Mouse (Mus musculus) intestine, postnatal 0 days (tissue): ENCODE data around the gene Paqr3. TPM values are rescaled to one million over a fixed set of nuclear protein-coding genes. Genes with fewer than 3 reads are reported as not detected.

Source experiments
- ATAC-seq: fragments of 200-750 bp; cut with Nextera tagmentation; 2 replicates; pipeline ENCODE4 v1.8.0; 2017; ENCODE audit warnings: mild to moderate bottlenecking, moderate TSS enrichment, moderate library complexity
- H3K27ac ChIP-seq: fragments of 300-500 bp; sonication (generic); 2 replicates; pipeline ENCODE4 v1.5.1; 2014; ENCODE audit warnings: mild to moderate bottlenecking, low read depth, low read length, moderate library complexity
- H3K27me3 ChIP-seq: fragments of 300-500 bp; sonication (generic); replicated peaks from 2 replicates; pipeline ENCODE4 v1.6.1; 2014; ENCODE audit warnings: low read length, mixed read lengths; ENCODE audit not compliant: control insufficient read depth, insufficient read depth
- H3K36me3 ChIP-seq: fragments of 300-500 bp; sonication (generic); 2 replicates; pipeline ENCODE4 v1.6.1; 2014; ENCODE audit warnings: mild to moderate bottlenecking, moderate library complexity; ENCODE audit not compliant: control insufficient read depth, insufficient read depth
- H3K4me1 ChIP-seq: fragments of 300-500 bp; sonication (generic); replicated peaks from 2 replicates; pipeline ENCODE4 v1.6.1; 2014; ENCODE audit warnings: antibody characterized with exemption, low read length, mixed read lengths; ENCODE audit not compliant: control insufficient read depth, insufficient read depth
- H3K4me2 ChIP-seq: fragments of 300-500 bp; sonication (generic); replicated peaks from 2 replicates; pipeline ENCODE4 v1.6.1; 2014; ENCODE audit warnings: low read depth, mild to moderate bottlenecking, moderate library complexity
- H3K4me3 ChIP-seq: fragments of 300-500 bp; sonication (generic); 2 replicates; pipeline ENCODE4 v1.5.1; 2014; ENCODE audit warnings: low read depth, low read length
- H3K9ac ChIP-seq: fragments of 300-500 bp; sonication (generic); 2 replicates; pipeline ENCODE4 v1.6.1; 2014; ENCODE audit warnings: mild to moderate bottlenecking, low read depth, low read length
- H3K9me3 ChIP-seq: fragments of 300-500 bp; sonication (generic); 2 replicates; pipeline ENCODE4 v1.6.1; 2016; ENCODE audit warnings: mixed run types; ENCODE audit not compliant: control insufficient read depth
- CTCF ChIP-seq: sonication (generic); IDR thresholded peaks from 2 replicates; pipeline ENCODE4 v1.5.1; 2016; ENCODE audit warnings: low read depth, mild to moderate bottlenecking, control low read depth, antibody characterized with exemption, moderate library complexity
- WGBS: fragments of 180-500 bp; shearing (Covaris S2); extraction: QIAGEN DNeasy Blood & Tissue Kit; methylation state at CpG from one replicate; pipeline ENCODE4 v1.1.7; 2014; 5-methylcytosine and 5-hydroxymethylcytosine counted together
- polyA plus RNA-seq: library from polyadenylated mRNA; unstranded; fragments of >200 nt; fragmentation: Nextera tagmentation; extraction: Ambion mirVana; gene quantifications from 2 replicates; pipeline ENCODE4 v1.2.1, GENCODE M21; 2015

Gene Paqr3
- polyA plus RNA-seq, 1 experiment from 2014 or later = 0.50 TPM

DNA sequence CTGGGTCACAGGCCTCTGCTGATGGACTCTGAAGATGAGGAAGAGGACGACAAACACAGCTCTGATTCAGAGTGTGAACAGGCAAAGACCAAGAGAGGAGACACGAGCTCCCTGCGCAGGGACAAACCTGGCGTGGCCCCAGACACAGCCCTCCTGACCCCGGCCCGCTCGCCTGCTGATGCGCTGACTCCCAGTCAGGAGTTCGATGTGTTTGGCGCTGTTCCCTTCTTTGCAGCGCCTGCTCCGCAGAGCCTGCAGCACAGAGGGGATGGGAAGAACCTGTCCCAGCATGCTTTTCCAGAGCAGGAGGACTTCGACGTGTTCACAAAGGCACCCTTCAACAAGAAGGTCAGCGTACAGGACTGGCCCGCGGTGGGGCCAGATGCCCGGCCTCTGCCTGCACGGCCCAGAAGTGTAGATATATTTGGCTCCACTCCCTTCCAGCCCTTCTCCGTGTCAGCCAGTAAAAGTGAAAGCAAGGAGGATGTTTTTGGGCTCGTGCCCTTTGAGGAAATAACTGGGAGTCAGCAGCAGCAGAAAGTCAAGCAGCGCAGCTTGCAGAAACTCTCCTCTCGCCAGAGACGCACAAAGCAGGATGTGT is 24.3 kb downstream of the Paqr3 start:
- no peak overlapping the region for H3K4me3 ChIP-seq

DNA sequence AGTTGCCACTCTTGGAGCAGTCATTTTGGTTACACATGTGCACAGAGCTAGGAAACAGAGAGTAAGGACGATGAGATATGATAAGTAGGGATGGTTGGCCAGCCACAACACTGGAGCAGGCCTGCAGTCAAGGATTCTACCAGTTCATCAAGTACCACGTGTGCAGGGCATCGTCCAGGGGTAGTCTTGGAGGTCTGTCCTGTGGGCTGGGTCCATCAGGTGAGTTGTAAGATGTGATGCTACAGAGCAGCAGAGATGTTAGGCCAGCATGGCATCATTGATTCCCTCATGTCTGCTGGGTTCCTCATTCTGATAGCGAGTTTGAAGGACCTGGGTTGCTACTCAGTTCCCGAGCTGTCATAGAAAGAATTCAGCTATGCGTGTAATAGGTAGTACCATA is 26.3 kb downstream of the Paqr3 start:
- H3K27me3 ChIP-seq = no peaks in the 10 kb centered on the region
- peaks cover 44% of the 10 kb centered on the region for H3K36me3 ChIP-seq
- no peak overlapping the region for H3K9ac ChIP-seq
- no peak overlapping the region for H3K4me2 ChIP-seq
- H3K27ac ChIP-seq = no peak overlapping the region
- no peak for ATAC-seq
- TF ChIP-seq CTCF = no peak
- 93% methylated on average over 6 of the region's 6 CpGs for WGBS
- no peak overlapping the region for H3K4me3 ChIP-seq
- H3K4me1 ChIP-seq = no peaks in the 10 kb centered on the region
- no peaks in the 10 kb centered on the region for H3K9me3 ChIP-seq

More for the DNA sequence above, 24.3 kb downstream of the Paqr3 start:
- ATAC-seq = no peak
- H3K36me3 ChIP-seq = peaks cover 41% of the 10 kb centered on the region
- no peaks in the 10 kb centered on the region for H3K4me1 ChIP-seq
- no peak for TF ChIP-seq CTCF
- no peak overlapping the region for H3K27ac ChIP-seq
- no peaks in the 10 kb centered on the region for H3K9me3 ChIP-seq
- 87% methylated on average over 24 of the region's 24 CpGs for WGBS
- no peak overlapping the region for H3K9ac ChIP-seq
- H3K4me2 ChIP-seq = no peak overlapping the region
- no peaks in the 10 kb centered on the region for H3K27me3 ChIP-seq

DNA sequence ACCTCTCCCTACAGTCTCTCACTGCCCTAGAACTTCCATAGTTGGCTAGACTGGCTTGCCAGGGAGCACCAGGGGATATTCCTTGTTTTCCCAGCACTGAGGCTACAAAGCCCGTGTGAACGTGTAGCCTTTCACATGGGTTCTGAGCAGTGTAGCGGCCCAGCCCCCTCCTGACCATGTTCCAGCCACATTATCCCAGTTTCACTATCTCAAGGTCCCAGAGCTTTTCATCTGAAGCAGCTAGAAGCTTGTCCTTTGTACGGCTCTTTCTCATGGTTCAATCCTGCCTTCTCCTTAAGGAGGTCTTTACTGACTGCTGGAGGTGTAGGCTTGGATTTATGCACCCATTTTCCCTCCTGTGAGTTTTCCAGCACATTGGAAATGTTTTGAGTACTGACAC is 26.9 kb downstream of the Paqr3 start:
- WGBS = 92% methylated on average over 4 of the region's 4 CpGs
- Histone ChIP-seq H3K4me2 (no peak overlapping the region), H3K9ac (no peak overlapping the region), H3K36me3 (peaks cover 44% of the 10 kb centered on the region), H3K27ac (no peak overlapping the region), H3K4me3 (no peak overlapping the region), H3K4me1 (no peaks in the 10 kb centered on the region), H3K9me3 (no peaks in the 10 kb centered on the region), H3K27me3 (no peaks in the 10 kb centered on the region)
- TF ChIP-seq CTCF = no peak
- no peak for ATAC-seq

DNA sequence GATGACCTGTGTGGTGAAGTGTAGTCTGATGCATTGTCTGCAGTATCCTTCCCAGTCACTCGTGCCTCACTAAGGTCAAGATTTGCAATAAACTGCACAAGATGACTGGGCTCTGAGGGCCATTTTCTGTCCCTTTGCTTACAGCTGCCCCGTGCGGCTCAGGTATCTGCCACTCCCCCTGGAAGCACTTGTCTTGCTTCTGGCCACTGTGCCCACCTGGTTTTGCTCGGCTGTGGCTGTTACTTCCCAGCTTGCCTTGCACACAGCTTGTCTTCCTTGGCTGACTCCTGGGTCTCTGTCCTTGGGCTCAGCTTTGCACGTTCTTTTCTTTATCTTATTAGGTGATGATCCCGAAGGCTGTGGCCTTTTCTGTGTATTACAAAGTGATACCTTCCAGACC is 27.7 kb downstream of the Paqr3 start:
- Histone ChIP-seq H3K27me3 (no peaks in the 10 kb centered on the region), H3K4me3 (no peak overlapping the region), H3K36me3 (peaks cover 44% of the 10 kb centered on the region), H3K27ac (no peak overlapping the region), H3K9me3 (no peaks in the 10 kb centered on the region), H3K4me1 (no peaks in the 10 kb centered on the region), H3K9ac (no peak overlapping the region), H3K4me2 (no peak overlapping the region)
- no peak for TF ChIP-seq CTCF
- no peak for ATAC-seq
- WGBS = 79% methylated on average over 6 of the region's 6 CpGs

DNA sequence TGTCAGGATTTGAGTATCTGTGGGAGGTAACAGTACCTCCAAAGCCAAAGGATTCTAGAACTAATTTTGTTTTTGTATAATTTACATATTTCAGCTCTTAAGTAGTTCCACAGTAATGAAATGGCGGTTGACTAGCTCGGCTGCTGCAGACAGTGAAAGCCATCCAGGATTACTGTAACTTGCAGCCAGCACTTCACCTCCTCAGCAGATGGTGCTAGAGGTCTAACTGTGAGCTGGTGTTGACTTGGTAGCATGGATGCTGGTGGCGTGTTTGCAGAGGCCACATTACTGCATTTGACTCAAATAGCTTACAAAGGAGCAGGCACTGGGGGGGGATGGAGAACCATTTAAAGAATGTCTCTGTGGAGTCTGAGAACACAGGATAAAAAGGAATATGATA is 29.9 kb downstream of the Paqr3 start:
- no peak overlapping the region for H3K4me3 ChIP-seq
- peak; percentile 59 for TF ChIP-seq CTCF
- H3K9me3 ChIP-seq = no peaks in the 10 kb centered on the region
- H3K4me1 ChIP-seq = no peaks in the 10 kb centered on the region
- no peak for ATAC-seq
- H3K4me2 ChIP-seq = no peak overlapping the region
- no peak overlapping the region; the same call in 1 of the 2 replicates for H3K27ac ChIP-seq
- 69% methylated on average over 3 of the region's 3 CpGs for WGBS
- H3K27me3 ChIP-seq = no peaks in the 10 kb centered on the region
- H3K36me3 ChIP-seq = peaks cover 29% of the 10 kb centered on the region
- no peak overlapping the region for H3K9ac ChIP-seq

DNA sequence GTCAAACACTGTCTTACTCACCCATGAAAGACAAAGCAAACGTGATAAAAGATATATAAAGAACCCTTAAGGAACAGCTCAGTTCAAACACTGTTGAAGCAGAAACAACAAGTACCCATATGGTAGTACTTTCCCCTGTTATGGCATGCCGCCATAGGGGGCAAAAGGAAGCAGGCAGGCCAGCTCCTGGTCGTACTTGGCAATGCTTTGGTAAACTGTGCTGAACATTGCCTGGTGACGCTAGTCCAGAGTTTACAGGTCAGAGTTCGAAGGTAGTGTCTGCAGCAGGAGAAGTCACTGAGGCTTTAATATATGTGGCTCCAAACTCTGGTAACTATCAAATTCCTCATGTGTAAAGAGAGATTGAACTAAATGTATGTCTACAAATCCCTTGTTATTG is 32.8 kb downstream of the Paqr3 start:
- Histone ChIP-seq H3K9ac (no peak overlapping the region), H3K27me3 (no peaks in the 10 kb centered on the region), H3K4me2 (no peak overlapping the region), H3K9me3 (no peaks in the 10 kb centered on the region), H3K4me1 (no peaks in the 10 kb centered on the region), H3K4me3 (no peak overlapping the region), H3K27ac (no peak overlapping the region; the same call in 1 of the 2 replicates), H3K36me3 (peaks cover 17% of the 10 kb centered on the region; the same call in 1 of the 2 replicates)
- no peak for ATAC-seq
- WGBS = 70% methylated on average over 5 of the region's 5 CpGs
- TF ChIP-seq CTCF = no peak
